Mouse (Mus musculus) hindbrain, embryonic 10.5 days (tissue): Measurements from ENCODE around the gene Map1b. TPM values are rescaled to one million over a fixed set of nuclear protein-coding genes. Genes with fewer than 3 reads are reported as not detected.

Source experiments
- DNase-seq: peaks from one replicate; pipeline ENCODE4 v3.0.0-alpha.2; 2017; ENCODE audit warnings: low spot score
- H3K27ac ChIP-seq: fragments of 300-500 bp; sonication (generic); 2 replicates; pipeline ENCODE4 v1.5.1; 2016; ENCODE audit warnings: mild to moderate bottlenecking, moderate library complexity
- H3K27me3 ChIP-seq: fragments of 300-500 bp; sonication (generic); 2 replicates; pipeline ENCODE4 v1.6.1; 2016; ENCODE audit warnings: mild to moderate bottlenecking; ENCODE audit not compliant: poor library complexity, insufficient read depth, severe bottlenecking
- H3K36me3 ChIP-seq: fragments of 300-500 bp; sonication (generic); 2 replicates; pipeline ENCODE4 v1.6.1; 2016; ENCODE audit warnings: mild to moderate bottlenecking, moderate library complexity
- H3K4me1 ChIP-seq: fragments of 300-500 bp; sonication (generic); replicated peaks from 2 replicates; pipeline ENCODE4 v1.6.1; 2016; ENCODE audit warnings: mild to moderate bottlenecking
- H3K4me3 ChIP-seq: fragments of 300-500 bp; sonication (generic); 2 replicates; pipeline ENCODE4 v1.5.1; 2016; ENCODE audit warnings: mild to moderate bottlenecking, moderate library complexity
- H3K9me3 ChIP-seq: fragments of 300-500 bp; sonication (generic); 2 replicates; pipeline ENCODE4 v1.6.1; 2016; ENCODE audit warnings: mild to moderate bottlenecking, moderate library complexity
- WGBS: fragments of 180-500 bp; shearing (Covaris S2); methylation state at CpG from one replicate; pipeline ENCODE4 v1.1.7; 2016; 5-methylcytosine and 5-hydroxymethylcytosine counted together
- polyA plus RNA-seq: library from polyadenylated mRNA; unstranded; fragments of >200 nt; fragmentation: Nextera tagmentation; extraction: Ambion mirVana; gene quantifications from 2 replicates; pipeline ENCODE4 v1.2.1, GENCODE M21; 2016

The Map1b gene
- polyA plus RNA-seq, 1 experiment from 2014 or later, result 1,096 TPM

DNA sequence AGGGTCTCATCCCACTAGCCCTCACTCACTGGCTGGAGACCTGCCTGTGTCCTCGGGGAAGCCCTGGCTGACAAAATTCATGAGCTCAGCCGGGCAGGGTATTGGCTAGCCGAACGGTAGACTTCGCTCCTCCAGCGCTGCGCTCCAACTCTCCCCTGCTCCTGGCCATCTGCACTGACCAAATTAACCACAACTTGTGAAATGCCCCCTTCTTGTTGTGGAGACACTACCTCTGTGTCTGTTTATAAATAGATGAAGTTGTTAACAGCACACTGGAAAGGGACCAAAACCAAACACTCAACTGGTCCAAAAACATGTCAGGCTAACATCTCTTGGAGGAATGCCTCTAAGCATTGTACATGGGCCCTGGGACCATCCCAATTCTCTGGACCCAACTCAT is 42.2 kb downstream of the Map1b start:
- 75% methylated on average over 7 of the region's 7 CpGs for WGBS
- peaks cover 61% of the 10 kb centered on the region for H3K36me3 ChIP-seq

DNA sequence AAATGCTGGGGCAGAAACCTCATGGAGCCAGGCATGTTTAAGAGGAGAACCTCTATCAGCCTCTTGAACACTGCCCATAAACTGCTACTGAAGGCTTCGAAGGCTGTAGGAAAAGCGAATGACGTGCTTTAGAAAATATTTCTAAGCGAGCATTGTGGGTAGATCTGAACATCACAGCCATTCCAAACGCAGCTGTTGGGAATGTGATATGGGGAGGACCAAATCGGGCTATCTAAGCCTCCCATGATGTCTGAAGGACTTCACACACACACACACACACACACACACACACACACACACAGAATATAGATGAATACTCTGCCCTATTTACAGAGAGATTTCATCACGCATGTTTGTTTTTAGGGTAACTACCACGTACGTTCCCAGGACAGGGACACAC is 44.3 kb downstream of the Map1b start:
- 89% methylated on average over 9 of the region's 9 CpGs for WGBS
- no peak for DNase-seq
- Histone ChIP-seq H3K4me3 (no peak overlapping the region), H3K9me3 (no peaks in the 10 kb centered on the region), H3K27me3 (no peaks in the 10 kb centered on the region), H3K36me3 (peaks cover 55% of the 10 kb centered on the region), H3K4me1 (peaks cover 84% of the 10 kb centered on the region), H3K27ac (no peak overlapping the region)

More for the DNA sequence above, 42.2 kb downstream of the Map1b start:
- Histone ChIP-seq H3K4me1 (peaks cover 78% of the 10 kb centered on the region), H3K9me3 (no peaks in the 10 kb centered on the region), H3K27ac (peak overlapping the region; percentile 89), H3K4me3 (no peak overlapping the region; the same call in 1 of the 2 replicates), H3K27me3 (no peaks in the 10 kb centered on the region)
- no peak for DNase-seq

DNA sequence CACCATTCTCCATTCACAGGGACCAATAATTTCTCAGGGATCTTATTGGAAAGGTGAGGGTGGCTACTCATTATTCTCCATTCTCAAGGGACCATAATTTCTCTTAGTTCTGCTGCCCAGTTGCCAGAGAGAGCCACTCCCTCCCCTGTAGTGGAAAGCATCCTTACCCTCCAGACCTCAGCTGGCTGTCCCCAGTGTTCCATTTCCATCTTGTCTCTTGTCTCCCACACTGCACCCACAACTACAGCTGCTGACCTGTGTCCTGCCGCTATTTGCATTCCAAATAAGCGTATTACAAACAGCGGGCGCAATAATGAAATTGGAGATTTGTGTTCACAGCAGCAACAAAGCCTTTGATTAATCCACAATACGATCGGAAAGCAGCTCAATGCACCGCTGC is 46.3 kb downstream of the Map1b start:
- 60% methylated on average over 7 of the region's 7 CpGs for WGBS
- DNase-seq, result no peak
- Histone ChIP-seq H3K36me3 (peaks cover 51% of the 10 kb centered on the region), H3K27me3 (no peaks in the 10 kb centered on the region), H3K4me3 (no peak overlapping the region), H3K9me3 (no peaks in the 10 kb centered on the region), H3K27ac (peak overlapping the region; percentile 69), H3K4me1 (peaks cover 85% of the 10 kb centered on the region)

DNA sequence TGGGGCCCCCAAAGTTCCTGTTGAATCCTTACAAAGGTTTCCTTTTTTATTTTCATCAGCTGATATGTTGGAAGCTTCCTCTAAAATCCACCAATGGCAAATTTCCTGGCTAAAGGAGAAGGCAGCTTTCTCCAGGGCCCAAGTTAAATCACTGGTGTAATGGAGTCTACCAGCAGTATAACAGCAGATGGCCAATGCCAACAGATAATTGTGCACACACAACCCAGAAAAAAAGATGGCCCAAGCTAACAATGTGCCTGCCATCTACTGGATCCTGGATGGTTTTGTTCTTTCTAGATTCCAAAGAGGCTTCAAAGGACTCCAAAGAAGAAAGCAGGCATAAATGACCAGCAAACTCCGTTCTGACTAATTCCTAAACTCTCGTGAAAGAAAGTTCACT is 48.1 kb downstream of the Map1b start:
- WGBS, result 79% methylated on average over 2 of the region's 2 CpGs

DNA sequence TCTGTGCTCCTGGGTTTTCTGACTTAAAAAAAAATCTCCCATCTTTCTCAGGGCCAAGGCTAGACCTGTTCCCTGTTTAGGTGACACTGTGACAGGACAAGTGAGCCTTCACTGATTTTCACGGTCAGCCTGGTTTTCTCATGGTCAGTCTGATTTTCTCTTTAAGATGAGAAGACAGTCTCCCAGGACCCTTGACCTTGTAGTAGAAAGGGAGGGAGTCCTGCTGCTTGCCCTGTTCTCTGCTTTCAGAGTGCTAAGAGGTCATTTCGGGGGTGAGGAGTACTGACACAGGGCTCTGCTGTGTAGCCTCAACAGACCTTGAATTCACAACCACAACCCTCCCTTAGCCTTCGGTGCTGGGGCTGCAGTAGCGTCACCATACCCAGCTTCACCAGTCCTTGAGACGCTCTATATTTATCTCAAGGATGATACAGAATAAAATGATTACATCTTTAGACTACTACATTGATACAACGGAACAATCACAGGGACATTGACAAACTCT is 49.5 kb downstream of the Map1b start:
- H3K9me3 ChIP-seq, result 0 out of 2 replicates have a peak, but pooled peaks cover 2% of the 10 kb centered on the region
- peaks cover 81% of the 10 kb centered on the region for H3K4me1 ChIP-seq
- H3K27me3 ChIP-seq, result no peaks in the 10 kb centered on the region
- H3K27ac ChIP-seq, result peak overlapping the region; percentile 79
- peak; percentile 31 for DNase-seq
- WGBS, result 34% methylated on average over 6 of the region's 6 CpGs
- H3K36me3 ChIP-seq, result peaks cover 58% of the 10 kb centered on the region
- H3K4me3 ChIP-seq, result no peak overlapping the region

More for the DNA sequence above, 48.1 kb downstream of the Map1b start:
- Histone ChIP-seq H3K4me1 (peaks cover 86% of the 10 kb centered on the region), H3K9me3 (no peaks in the 10 kb centered on the region), H3K36me3 (peaks cover 56% of the 10 kb centered on the region), H3K27me3 (no peaks in the 10 kb centered on the region), H3K27ac (peak overlapping the region; percentile 79; the same call in 1 of the 2 replicates), H3K4me3 (no peak overlapping the region)
- DNase-seq, result no peak

DNA sequence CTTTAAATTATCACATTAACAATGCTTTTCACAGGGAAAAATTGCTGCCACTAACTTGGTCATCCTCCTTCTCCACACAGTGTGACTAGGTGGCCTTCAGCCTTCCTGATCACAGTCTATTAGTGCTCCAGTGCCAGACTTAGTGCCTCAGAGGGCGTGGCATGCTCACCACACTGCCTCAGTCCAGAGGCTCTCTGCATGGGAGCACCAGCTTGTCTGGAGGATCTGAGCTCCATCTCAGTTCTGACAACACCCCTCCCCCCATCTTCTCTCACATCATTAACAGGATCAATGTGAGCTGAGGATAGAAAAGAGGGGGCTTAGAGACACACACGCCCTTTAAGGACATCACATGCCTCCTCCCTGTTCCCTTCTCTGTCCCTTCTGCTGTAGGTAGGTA is 50.3 kb downstream of the Map1b start:
- Histone ChIP-seq H3K4me3 (no peak overlapping the region), H3K36me3 (peaks cover 59% of the 10 kb centered on the region), H3K27ac (peak overlapping the region; percentile 79), H3K4me1 (peaks cover 77% of the 10 kb centered on the region), H3K9me3 (0 out of 2 replicates have a peak, but pooled peaks cover 4% of the 10 kb centered on the region), H3K27me3 (no peaks in the 10 kb centered on the region)
- no peak for DNase-seq
- WGBS, result 50% methylated on average over 2 of the region's 2 CpGs

DNA sequence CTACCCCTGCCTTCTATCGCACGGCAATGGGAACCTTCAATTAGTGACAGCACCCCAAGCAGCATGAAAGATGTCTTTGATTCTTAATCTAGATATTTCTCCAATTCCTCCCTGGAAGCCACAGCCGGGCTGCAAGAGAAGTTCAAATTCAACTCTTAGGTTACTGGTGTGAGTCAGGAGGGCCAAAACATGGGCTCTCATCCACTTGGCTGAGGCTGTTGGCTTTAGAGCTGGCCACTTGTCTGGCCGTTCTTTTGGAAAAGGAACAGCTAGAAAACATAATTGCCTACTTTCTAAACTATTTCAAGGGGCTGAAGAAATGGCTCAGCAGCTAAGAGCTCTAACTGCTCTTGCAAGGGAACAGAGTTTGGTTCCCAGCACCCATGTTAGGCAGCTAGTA is 51.8 kb downstream of the Map1b start:
- WGBS, result 73% methylated on average over 4 of the region's 4 CpGs
- peak overlapping the region; percentile 13 for H3K27ac ChIP-seq
- no peak overlapping the region for H3K4me3 ChIP-seq
- H3K36me3 ChIP-seq, result peaks cover 60% of the 10 kb centered on the region
- H3K4me1 ChIP-seq, result peaks cover 61% of the 10 kb centered on the region
- 0 out of 2 replicates have a peak, but pooled peaks cover 4% of the 10 kb centered on the region for H3K9me3 ChIP-seq
- no peaks in the 10 kb centered on the region for H3K27me3 ChIP-seq
- DNase-seq, result no peak

DNA sequence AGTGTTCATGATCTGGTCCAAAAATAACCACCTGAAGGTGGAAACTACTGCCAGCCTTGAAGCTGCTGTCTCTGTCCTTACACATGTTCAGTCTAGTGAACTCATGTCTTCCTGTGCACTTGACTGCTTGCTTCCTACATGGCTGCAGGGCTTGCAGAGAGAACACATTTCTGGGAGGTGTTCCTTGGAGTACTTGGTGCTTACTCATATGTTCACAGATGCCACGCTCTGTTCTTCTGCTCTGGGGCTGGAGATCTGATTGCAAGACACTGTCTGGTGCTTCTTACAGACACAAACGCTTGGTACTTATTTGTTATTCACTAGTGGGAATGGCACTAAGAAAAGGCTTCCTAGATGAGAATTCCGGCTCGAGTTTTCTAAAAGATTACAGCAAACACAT is 54.5 kb downstream of the Map1b start:
- H3K36me3 ChIP-seq, result peaks cover 66% of the 10 kb centered on the region
- H3K9me3 ChIP-seq, result 0 out of 2 replicates have a peak, but pooled peaks cover 4% of the 10 kb centered on the region
- no peaks in the 10 kb centered on the region for H3K27me3 ChIP-seq
- H3K4me3 ChIP-seq, result no peak overlapping the region
- 94% methylated on average over 4 of the region's 4 CpGs for WGBS
- no peak overlapping the region for H3K27ac ChIP-seq
- no peak for DNase-seq
- peaks cover 44% of the 10 kb centered on the region for H3K4me1 ChIP-seq

DNA sequence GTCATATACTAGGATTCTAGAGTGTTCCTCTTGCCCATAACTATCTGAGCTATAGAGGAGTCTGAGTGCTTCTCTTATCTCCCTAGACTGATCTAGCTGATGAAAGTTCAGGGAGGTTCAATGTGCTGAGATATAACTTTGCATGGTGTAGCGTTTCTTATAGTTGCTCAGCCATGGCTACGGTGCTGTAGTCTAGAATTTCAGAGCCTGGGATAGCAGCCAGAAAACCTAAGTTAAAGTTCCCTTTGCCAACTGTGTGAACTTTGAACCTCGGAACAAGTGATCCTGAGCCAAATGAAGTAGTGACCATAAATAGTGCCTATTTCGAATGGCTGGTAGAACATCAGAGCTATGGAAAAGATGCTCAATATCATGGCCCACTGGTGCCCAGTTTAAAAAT is 56.7 kb downstream of the Map1b start:
- H3K9me3 ChIP-seq, result 0 out of 2 replicates have a peak, but pooled peaks cover 4% of the 10 kb centered on the region
- H3K4me3 ChIP-seq, result no peak overlapping the region
- H3K27me3 ChIP-seq, result no peaks in the 10 kb centered on the region
- peaks cover 67% of the 10 kb centered on the region for H3K36me3 ChIP-seq
- DNase-seq, result no peak
- 94% methylated on average over 4 of the region's 4 CpGs for WGBS
- H3K4me1 ChIP-seq, result peaks cover 43% of the 10 kb centered on the region
- H3K27ac ChIP-seq, result no peak overlapping the region

DNA sequence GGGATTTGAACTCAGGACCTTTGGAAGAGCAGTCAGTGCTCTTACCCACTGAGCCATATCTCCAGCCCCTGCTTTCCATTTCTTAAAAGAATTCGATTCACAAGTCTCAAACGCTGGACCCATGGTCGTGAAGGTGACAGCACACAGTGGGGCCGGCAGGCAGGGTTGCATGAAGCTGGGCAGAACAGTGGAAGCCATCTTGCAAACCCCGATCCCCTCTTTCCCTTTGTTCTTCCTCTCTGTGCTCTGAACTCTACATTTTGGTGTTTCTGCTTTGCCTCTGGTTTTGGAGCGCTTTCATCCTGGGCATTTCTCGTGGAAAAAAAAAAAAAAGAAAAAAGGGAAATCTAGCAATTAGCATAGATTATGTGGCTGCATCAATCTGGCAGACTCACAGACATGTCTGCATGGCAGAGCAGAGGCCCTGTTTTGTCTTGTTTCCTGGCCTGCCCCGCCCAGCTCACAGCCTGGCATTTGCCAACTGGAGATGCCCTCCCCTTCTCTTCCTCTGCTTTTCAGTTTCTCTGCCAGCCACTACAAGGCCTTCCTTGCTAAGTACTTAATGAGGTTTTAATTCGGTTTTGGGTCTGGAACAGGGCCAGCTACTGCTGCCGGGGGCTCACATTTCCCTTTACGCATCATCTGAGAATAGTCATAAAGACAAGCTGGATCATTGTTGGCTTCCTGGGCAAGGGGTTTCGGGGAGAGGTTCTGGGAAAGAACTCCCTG is 57.5 kb downstream of the Map1b start:
- no peak overlapping the region for H3K4me3 ChIP-seq
- no peak for DNase-seq
- H3K27me3 ChIP-seq, result no peaks in the 10 kb centered on the region
- H3K36me3 ChIP-seq, result peaks cover 60% of the 10 kb centered on the region
- no peak overlapping the region for H3K27ac ChIP-seq
- 0 out of 2 replicates have a peak, but pooled peaks cover 4% of the 10 kb centered on the region for H3K9me3 ChIP-seq
- H3K4me1 ChIP-seq, result peaks cover 35% of the 10 kb centered on the region
- 92% methylated on average over 12 of the region's 12 CpGs for WGBS

DNA sequence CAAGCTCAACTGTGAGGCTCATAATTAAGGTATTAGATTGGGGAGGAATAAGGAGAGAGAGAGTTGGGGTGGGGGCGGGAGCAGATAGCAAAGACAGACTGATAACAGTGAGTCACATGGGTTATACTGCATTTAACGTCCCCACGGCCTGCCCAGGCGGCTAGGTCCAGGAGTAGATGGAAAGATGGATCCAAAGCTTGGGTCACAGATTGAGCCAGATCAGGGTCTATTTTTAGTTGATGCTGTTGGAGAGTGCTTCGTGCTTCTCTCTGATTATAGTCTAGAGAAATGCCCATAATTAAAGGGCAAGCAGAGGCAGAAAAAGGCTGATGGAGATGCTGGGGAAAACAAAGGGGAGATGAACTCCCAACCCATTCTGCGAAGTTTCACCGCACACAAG is 61.4 kb downstream of the Map1b start:
- Histone ChIP-seq H3K4me1 (peaks cover 44% of the 10 kb centered on the region), H3K27ac (peak overlapping the region; percentile 54), H3K36me3 (peaks cover 47% of the 10 kb centered on the region), H3K9me3 (no peaks in the 10 kb centered on the region), H3K27me3 (no peaks in the 10 kb centered on the region), H3K4me3 (no peak overlapping the region)
- 92% methylated on average over 7 of the region's 7 CpGs for WGBS
- DNase-seq, result no peak

DNA sequence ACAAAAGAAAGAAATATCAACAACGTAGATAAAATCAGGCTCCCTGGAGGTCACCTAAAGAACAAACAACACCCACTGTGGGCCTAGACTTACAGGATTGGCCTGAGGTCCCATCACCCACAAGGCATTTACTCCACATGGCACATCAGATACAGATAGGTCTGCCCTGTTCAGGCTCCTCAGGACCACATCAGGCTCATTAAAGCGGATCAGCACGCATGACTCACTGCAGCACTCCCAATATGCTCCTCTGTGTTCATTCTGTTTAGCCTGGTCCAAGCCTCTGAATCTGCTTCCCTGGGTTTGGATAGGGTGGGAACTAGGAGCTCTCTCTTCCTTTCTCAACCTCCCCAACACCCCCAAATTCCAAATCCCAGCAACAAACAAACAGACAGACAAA is 63.9 kb downstream of the Map1b start:
- whole genome bisulfite sequencing, result 84% methylated on average over 3 of the region's 3 CpGs
- no peak overlapping the region for H3K4me3 ChIP-seq
- H3K27ac ChIP-seq, result peak overlapping the region; percentile 35; the same call in 1 of the 2 replicates
- H3K27me3 ChIP-seq, result no peaks in the 10 kb centered on the region
- peaks cover 65% of the 10 kb centered on the region for H3K4me1 ChIP-seq
- H3K9me3 ChIP-seq, result no peaks in the 10 kb centered on the region
- peaks cover 41% of the 10 kb centered on the region for H3K36me3 ChIP-seq
- no peak for DNase-seq

DNA sequence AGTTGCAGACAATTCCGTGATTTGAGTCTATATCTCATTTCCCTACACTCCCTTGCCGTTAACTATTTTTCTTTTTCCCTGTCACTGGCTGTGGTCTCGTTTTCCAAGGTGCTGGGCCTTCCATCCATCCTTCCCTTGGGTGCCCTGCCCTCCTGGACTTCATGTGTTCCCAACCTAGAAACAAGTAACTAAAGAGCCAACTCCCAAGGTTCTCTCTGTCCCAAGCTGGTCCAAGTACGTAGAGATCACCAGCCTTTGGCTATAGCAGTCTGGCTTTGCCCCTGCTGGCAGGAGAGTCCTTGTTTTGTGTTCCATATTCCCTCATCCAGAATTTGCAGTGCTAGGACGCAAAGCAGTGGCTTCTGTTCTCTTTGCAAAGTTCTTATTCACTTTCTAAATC is 65.1 kb downstream of the Map1b start:
- H3K4me3 ChIP-seq, result no peak overlapping the region
- peaks cover 67% of the 10 kb centered on the region for H3K4me1 ChIP-seq
- no peaks in the 10 kb centered on the region for H3K9me3 ChIP-seq
- 89% methylated on average over 5 of the region's 5 CpGs for WGBS
- DNase-seq, result no peak
- peaks cover 32% of the 10 kb centered on the region for H3K36me3 ChIP-seq
- no peaks in the 10 kb centered on the region for H3K27me3 ChIP-seq
- 0 out of 2 replicates have a peak overlapping the region, but pooled peaks have one; percentile 93 for H3K27ac ChIP-seq
